Mouse (Mus musculus): ENCODE measurements at regions not wholly inside any gene's neighbourhood (a gene's known extent, or its start where the extent isn't known, plus 50 kb on each side); places are given as distances from the start of the nearest gene placed in this dataset.

DNA sequence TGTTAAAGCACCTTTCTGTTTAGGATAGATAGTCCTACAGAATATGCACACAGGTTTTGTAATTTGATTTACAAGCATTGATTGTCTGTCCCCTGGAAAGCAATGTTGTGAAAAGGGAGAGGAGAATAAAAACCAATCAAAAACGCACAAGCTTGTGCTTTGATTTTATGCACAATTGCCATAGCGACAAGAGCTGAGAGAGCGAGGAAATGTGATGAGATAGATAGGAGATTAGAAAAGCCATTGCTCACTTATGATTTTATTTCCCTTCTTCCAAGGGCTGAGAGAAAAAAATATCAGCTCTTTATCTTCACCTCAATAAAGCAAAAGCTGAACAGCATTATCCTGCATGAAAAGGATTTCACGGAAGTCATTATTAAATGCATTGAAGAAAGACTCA, 133.0 kb upstream of the Nrxn1 start:
- no peak for DNase-seq

GRCm38 (mm10) chr17:91216429-91216828, 123.6 kb upstream of the Nrxn1 start:
- peak; percentile 13 for DNase-seq

- DNase-seq, result no peak
Observed at GRCm38 (mm10) chr17:91182574-91182973, 89.7 kb upstream of the Nrxn1 start.

- DNase-seq, result no peak
Observed at GRCm38 (mm10) chr17:91161834-91162233, 69.0 kb upstream of the Nrxn1 start.
